Mouse (Mus musculus): ENCODE results near the gene Kirrel. TPM values are rescaled to one million over a fixed set of nuclear protein-coding genes. Genes with fewer than 3 reads are reported as not detected.

Kirrel gene
- polyA plus RNA-seq, 1 experiment: 19.6 TPM

DNA sequence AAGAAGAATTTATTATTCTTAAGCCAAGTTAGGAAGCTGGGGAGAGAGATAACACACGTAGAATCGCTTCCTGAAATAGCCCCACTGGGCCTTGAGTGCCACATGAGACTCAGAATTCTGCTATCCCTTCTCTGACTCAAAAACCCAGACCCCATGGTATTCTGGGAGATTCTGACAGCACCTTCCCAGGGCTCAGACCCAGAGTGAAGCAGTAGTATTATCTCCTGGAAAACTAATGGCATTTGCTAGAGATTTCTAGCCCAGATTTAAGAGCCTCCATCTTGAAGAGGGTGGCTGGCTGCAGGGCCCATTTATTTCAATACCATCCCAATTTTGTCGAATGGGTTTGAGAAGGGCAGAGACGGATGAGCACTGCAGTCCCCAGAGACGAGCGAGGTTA, 6.9 kb downstream of the Kirrel start:
- no peak for DNase-seq (ENCODE audit: low read depth)

GRCm38 (mm10) chr3:87165291-87165881, 9.2 kb downstream of the Kirrel start:
- no peak for DNase-seq (ENCODE audit: low read depth)

GRCm38 (mm10) chr3:87164099-87164815, 10.3 kb downstream of the Kirrel start:
- no peak for DNase-seq (ENCODE audit: low read depth)

GRCm38 (mm10) chr3:87163116-87163515, 11.4 kb downstream of the Kirrel start:
- no peak for DNase-seq (ENCODE audit: low read depth)

- no peak for DNase-seq (ENCODE audit: low read depth)
Observed at GRCm38 (mm10) chr3:87162380-87162779, 12.2 kb downstream of the Kirrel start.

- no peak for DNase-seq (ENCODE audit: low read depth)
Observed at GRCm38 (mm10) chr3:87161601-87162000, 12.9 kb downstream of the Kirrel start.

GRCm38 (mm10) chr3:87160819-87161509, 13.6 kb downstream of the Kirrel start:
- DNase-seq (ENCODE audit: low read depth): no peak

- no peak for DNase-seq (ENCODE audit: low read depth)
Observed at GRCm38 (mm10) chr3:87159190-87159589, 15.4 kb downstream of the Kirrel start.

DNA sequence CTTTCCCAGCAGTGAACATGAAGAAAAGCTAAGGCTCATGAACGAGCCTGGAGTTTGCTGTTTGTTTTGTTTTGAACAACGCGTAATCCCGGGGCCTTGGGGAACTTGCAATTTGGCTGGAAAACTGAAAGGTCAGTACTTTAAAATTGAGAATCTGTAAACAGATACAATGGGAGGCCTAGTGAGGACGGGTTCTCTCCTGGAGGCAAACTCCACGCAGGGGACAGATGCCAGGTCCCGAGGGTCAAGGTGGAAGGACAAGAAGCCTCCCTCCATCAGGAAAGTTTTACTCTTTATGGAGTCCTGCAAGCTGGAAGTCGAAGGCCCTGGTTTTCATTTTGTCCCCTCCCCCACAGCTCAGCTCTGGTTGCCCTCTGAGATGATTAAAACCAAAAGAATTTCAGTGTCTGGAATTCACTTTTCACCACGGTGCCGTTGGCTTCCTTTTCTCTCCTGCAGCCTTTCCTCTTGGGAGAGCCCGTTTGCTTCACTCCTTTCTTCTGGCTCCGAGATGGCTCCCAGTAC, 16.7 kb downstream of the Kirrel start:
- DNase-seq (ENCODE audit: low read depth): no peak

DNA sequence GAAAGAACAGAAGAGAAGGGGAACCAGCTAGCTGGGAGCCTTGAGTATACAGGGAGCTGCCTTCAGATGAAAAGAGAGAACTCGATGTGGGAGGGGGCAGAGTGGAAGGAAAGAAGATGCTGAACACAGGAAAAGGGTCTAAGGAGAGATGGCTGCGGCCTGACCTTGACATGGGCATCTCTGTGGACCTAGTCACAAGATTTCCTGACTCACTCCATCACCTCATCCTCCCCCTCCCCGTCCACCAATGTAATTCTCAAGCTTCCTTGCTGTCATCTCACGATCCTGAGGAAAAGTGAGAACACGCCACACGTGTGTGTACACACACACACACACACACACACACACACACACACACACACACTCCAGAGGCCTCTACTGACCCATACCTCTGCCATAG, 17.2 kb downstream of the Kirrel start:
- DNase-seq (ENCODE audit: low read depth): no peak

- DNase-seq (ENCODE audit: low read depth): no peak
Observed at GRCm38 (mm10) chr3:87154398-87155287, 19.9 kb downstream of the Kirrel start.

GRCm38 (mm10) chr3:87153038-87153437, 21.5 kb downstream of the Kirrel start:
- no peak for DNase-seq (ENCODE audit: low read depth)

DNA sequence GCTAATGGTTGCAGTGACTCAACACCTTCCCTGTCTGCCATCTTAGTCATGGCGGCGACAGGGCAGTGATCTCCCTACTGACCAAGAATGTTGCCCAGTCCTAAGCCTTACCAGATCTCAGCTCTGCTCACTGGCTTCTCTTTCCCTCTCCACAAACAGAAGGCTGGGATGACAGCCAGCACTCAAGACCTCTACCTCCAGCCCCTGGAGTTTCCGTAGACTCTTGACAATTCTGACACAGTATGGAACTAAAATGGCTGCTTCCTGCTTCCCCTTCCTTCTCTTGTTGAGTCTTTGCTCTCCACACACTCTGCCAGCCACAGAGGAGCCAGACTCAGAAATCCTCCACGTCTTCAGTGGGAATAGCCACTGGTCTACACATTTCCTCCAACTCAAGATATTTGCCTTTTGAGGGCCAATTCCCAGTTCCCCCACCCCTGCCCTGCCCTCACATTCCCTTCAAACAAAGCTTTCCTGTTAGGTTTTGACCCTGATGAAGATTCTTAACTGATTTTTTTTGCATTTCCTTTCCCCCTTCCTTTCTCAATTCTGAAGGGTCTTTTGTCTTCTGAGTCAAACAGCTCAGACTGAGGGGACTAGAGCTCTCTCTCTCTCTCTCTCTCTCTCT, 22.3 kb downstream of the Kirrel start:
- no peak for DNase-seq (ENCODE audit: low read depth)

DNA sequence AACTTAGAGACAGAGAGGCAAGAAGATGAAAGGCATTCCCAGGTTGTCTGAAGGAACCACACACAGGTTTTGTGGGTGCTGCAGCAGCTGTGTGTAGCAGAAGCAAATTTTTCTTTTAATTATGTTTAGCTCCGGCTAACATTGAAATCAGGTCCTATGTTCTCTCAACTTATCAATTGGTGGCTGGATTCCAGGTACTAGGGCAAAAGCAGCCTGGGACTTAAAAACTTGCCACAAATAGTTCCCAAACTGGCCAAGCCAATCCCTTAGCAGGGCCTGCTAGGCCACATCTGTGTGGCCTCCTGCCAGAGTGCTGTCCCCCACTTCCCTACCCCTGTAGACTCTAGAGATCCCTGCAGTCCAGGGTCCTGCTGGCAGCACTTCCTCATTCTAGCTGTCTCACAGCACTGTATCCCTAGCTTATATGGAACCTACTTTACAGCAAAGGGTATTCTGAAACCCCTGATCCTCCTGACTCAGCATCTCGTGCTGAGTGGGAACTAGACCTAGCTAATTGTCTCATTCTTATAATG, 23.2 kb downstream of the Kirrel start:
- DNase-seq (ENCODE audit: low read depth): no peak

GRCm38 (mm10) chr3:87150689-87151244, 23.8 kb downstream of the Kirrel start:
- DNase-seq (ENCODE audit: low read depth): no peak

DNA sequence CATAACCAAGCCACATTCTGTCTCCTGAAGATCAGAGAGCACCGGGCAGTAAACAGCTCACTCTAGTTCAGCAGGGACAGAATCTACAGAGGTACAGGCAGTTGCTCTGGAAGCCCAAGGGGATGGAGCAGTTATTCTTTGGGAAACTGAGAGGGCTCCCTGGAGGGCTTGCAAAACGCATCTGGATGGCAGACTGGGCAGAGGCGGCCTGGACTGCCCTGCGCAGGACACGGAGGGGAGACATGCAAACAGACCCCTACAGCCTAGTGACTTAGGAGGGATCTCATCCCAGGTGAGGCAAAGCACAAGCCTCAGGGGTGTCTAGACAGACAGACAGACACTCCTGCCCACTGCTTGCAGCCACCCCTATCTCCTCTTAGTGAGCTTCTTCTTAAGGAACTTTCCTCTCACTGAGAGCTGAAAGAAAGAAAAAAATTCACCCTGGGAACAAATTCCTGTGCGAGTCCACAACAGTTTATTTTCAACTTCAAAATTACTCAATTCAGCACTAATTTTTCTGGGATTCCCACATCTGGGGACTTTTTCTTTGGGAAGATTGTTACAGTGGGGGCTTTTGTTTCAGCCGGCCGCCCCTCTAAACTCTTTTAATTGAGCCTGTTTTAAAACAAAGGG, 24.4 kb downstream of the Kirrel start:
- DNase-seq (ENCODE audit: low read depth): no peak

GRCm38 (mm10) chr3:87149425-87149824, 25.1 kb downstream of the Kirrel start:
- DNase-seq (ENCODE audit: low read depth): no peak

DNA sequence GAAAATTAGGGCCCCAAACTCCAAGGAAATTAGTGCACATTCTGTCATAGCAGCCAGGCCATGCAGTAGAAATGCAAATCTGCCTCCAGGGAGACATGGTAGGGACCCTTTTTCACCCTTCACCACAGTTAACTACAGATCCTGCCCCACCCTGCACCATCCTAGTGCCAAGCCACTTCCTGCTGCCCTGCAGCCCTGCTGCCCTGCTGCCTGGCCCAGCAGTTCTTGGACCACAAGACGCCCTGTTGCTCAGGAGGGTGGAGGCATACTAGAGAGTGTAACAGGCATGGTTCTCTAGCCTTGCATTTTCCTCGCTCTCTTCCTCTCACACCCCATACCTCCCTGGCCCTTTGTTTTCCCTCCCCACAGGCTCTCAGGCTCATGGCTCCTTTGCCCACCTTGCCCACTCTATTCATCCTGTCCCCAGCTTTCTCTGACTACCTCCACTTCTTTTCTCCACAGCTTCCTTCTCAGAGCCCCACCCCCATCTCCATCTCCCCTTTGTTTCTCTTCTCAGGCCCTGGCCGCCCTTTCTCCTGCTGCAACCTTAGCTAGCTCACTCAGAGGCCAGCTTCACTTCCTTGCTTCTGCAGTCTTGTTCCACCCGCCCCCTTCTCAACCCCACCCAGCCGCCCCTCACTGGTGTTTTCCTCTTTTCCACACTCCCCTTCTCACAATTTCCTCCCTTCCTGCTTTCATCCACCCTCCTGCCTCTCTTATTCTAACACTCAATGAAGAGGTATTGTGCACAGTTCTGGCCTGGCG, 29.9 kb downstream of the Kirrel start:
- no peak for DNase-seq (ENCODE audit: low read depth)

GRCm38 (mm10) chr3:87140284-87140683, 34.3 kb downstream of the Kirrel start:
- DNase-seq (ENCODE audit: low read depth): no peak
